Mouse (Mus musculus) liver, embryonic 14.5 days (tissue): ENCODE measurements around the gene Tle6.

Experiments
- CTCF ChIP-seq: IDR thresholded peaks from 2 replicates; pipeline ENCODE4 v1.5.1; 2016; ENCODE audit warnings: antibody characterized with exemption, low read depth, control low read depth
- EP300 ChIP-seq: IDR thresholded peaks from 2 replicates; pipeline ENCODE4 v1.6.1; 2016; ENCODE audit warnings: antibody characterized with exemption, low read depth

GRCm38 (mm10) chr10:81588739-81589138 lies 12.1 kb downstream of the Tle6 start:
- TF ChIP-seq CTCF (no peak), EP300 (no peak)
